Mouse (Mus musculus) gastrocnemius, postnatal 14 days (tissue): Measurements from ENCODE around the gene Smurf1. TPM values are rescaled to one million over a fixed set of nuclear protein-coding genes. Genes with fewer than 3 reads are reported as not detected.

ENCODE experiments used
- DNase-seq: peaks from one replicate; pipeline ENCODE4 v3.0.0; 2021; ENCODE audit warnings: mixed read lengths
- intact Hi-C: fragments of 180-260 bp; cut with DNase I; formaldehyde crosslinking; loops from one replicate; pipeline ENCODE4 v1.15.1; 2025; ENCODE audit warnings: low total_unique reads
- total RNA-seq, 2 experiments: library from RNA; stranded (reverse); gene quantifications; 2 replicates each; pipeline ENCODE4 v1.2.3; 2021

The Smurf1 gene
- total RNA-seq, 2 experiments from 2014 or later, result 11.0 to 13.1 TPM

- no peak for DNase-seq
- intact Hi-C loops, result no loop called here
These were observed 83.8 kb downstream of the Smurf1 start for GRCm38 (mm10) chr5:144881670-144882399.

- DNase-seq, result no peak
- intact Hi-C loops, result no loop called here
These were observed 88.6 kb downstream of the Smurf1 start for GRCm38 (mm10) chr5:144877021-144877420.

DNA sequence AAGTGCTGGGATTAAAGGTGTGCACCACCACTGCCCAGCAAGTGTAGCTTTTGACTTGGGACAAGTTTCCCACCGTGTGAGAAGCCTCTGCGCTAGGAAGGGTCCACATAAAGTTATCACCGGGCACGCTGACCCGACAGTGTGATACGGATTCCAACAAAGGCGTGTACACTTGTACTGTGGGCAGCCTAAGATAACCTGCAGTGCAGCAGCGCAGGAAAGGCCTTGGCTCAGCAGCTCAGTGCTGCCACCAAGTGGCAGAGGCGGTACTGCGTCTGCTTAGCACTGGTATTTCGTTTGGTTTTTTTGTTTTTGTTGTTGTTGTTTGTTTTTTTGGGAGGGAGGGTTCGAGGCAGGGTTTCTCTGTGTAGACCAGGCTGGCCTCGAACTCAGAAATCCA, 89.8 kb downstream of the Smurf1 start:
- peak; percentile 65 for DNase-seq
- intact Hi-C loops, result no loop called here

- intact Hi-C loops, result no loop called here
- no peak for DNase-seq
These were observed 90.4 kb downstream of the Smurf1 start for GRCm38 (mm10) chr5:144875227-144875626.

DNA sequence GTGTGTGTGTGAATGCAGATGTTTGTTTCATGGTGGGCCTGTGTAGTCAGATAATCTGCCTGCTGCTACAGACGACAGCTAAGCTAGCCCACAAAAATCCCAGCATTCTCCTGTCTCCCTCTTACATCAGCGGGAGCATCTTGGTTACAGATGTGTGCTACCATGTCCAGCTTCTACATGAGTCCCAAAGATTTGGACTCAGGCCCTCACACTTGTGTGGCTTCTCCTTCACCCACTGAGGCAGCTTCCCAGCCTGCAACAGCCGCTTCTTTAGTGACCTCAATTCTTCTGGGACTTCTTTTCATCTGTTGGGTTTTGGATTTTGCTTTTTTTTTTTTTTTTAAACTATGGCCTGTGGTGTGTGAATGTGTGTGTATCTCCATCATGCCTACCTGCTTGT, 92.8 kb downstream of the Smurf1 start:
- intact Hi-C loops, result no loop called here
- no peak for DNase-seq

GRCm38 (mm10) chr5:144872326-144872725, 93.3 kb downstream of the Smurf1 start:
- intact Hi-C loops, result no loop called here
- no peak for DNase-seq

- DNase-seq, result no peak
- intact Hi-C loops, result no loop called here
These were observed 93.9 kb downstream of the Smurf1 start for GRCm38 (mm10) chr5:144871775-144872174.

DNA sequence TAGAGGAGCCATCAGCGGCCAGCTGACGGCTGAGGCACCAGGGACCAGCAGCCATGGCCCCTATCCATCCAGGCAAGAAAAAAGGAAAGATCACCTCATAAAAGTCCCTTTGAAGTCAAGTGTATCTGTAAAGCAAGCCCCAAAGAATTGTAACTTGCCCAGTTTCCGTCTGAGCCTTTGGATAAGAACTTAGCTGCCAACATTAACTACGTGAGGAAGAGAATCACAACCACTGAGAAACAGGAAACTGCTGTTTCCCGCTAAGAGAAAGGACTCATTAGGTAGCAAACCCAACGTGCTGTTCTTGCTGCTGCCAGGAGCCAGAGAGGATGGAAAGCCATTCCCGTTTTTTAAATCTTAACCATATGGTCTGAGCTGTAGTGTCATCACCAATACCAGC, 94.9 kb downstream of the Smurf1 start:
- no peak for DNase-seq
- intact Hi-C loops, result no loop called here

DNA sequence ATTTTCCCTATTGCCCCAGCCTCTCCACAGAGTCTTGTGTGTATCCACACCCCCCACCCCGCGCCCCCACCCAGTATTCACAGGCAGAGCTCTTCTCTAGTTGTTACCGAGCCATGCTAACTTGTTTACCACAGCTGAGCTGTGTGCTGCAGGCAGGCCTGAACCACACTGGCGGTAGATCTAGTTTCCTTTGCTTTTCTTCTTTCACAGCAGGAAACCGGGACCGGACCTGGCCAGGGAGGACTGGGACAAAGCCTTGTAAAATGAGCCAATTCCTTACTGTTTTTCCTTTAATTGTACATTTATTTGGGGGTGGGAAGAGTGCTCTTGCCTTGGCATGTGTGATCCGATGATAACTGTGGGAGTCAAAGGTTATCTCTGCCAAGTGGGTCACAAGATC, 96.2 kb downstream of the Smurf1 start:
- no peak for DNase-seq
- intact Hi-C loops, result no loop called here

GRCm38 (mm10) chr5:144866923-144867322, 98.7 kb downstream of the Smurf1 start:
- no peak for DNase-seq
- intact Hi-C loops, result loop anchor here (2.0 kb wide), 1 partner anchor 122 kb away; no protein-coding TSS in a partner anchor

- intact Hi-C loops, result no loop called here
- no peak for DNase-seq
These were observed 104.7 kb downstream of the Smurf1 start for GRCm38 (mm10) chr5:144860913-144861312.

DNA sequence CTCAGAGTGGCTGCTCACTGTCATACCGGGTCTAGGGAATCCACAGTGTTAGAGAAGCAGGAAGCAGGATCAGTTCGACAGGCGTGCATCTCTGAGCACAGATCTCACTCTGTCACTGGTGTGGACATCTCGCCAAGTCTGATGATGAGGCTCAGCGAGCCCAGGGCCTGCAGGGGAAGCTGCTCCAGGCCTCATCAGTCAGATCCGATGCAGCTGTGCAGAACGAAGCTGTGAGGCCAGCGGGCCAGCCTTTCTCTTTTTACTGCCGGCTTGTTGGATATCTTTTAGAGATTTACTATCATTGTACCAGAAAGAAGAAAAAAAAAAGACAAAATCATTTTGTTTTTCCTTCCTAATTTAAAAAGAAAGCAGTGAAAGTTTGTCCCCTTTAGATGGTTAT, 106.4 kb downstream of the Smurf1 start:
- intact Hi-C loops, result no loop called here
- DNase-seq, result no peak

GRCm38 (mm10) chr5:144858527-144858926, 107.1 kb downstream of the Smurf1 start:
- intact Hi-C loops, result no loop called here
- no peak for DNase-seq

DNA sequence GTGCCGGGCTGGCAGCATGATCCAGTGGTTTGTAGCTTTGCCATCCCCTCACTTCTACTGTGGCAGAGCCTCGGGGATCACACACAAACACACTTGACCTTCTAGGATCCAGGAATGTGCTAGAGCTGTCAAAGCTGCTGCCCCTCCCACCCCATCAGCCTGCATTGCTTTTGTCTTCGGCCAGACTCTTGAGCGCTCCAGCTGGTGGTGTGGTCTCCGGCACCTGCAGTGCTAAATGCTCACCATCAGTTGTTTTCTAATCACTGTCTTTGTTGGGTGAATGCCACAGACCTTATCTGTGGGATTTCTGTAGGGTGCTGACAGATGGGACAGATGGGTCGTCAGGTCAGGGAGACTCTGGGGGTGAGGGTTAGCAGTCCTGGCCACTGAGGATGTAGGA, 109.7 kb downstream of the Smurf1 start:
- intact Hi-C loops, result no loop called here
- DNase-seq, result no peak

DNA sequence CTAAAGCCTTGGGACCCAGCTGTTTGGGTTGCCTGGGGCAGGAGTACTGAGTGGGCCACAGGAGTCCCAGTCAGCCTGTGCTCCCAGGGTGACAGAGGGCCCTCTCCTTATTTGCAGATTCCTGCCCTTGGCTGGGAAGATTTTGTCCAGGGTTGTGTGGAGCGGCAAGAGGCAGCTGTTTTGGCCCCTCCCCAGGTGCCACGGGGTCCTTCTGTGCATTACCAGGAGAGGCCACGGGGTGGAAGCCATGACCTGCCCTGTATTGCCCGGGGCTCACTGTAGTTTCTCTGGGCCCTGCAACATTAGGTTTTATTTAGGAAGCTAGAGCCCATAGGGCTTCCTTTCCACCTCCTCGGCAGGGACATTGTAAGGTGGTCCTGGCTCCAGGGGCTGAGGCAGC, 111.7 kb downstream of the Smurf1 start:
- intact Hi-C loops, result no loop called here
- DNase-seq, result no peak

DNA sequence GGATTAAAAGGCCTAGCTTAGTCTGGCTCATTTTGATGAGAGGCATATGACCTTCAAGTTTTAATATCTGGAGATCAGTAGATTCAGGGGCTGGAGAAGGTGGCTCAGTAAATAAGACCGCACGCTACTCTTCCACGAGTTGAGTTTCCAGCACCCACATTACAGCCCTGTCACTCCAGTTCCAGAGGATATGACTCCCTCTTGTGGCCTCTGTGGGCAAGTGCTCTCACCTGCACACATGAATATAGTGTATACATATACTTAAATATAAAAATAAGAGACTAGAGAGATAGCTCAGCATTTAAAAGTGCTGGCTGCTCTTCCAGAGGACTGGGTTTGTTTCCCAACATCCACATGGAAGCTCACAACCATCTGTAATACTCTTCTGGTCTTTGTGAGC, 113.8 kb downstream of the Smurf1 start:
- DNase-seq, result no peak
- intact Hi-C loops, result no loop called here

- intact Hi-C loops, result no loop called here
- no peak for DNase-seq
These were observed 115.7 kb downstream of the Smurf1 start for GRCm38 (mm10) chr5:144849932-144850331.

DNA sequence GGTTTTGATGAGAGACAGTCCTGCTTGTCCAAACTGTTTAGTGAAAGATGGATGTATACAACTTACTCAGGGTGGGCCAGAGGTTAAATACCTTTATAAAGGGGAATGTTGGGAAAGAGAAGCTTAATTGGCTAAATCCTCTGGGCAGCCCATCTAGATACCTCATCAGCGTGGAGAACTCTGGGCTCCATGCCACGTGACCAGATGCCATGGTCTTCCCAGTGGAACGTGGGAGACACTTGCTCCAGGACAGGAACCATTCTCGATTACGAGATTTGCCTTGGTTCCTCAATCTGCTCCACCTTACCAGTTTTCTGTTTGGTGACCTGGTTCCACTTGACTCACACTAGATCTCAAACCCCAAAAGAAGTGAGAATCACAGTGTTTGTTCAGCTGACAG, 116.9 kb downstream of the Smurf1 start:
- intact Hi-C loops, result no loop called here
- no peak for DNase-seq

- intact Hi-C loops, result no loop called here
These were observed 120.3 kb downstream of the Smurf1 start for GRCm38 (mm10) chr5:144845352-144845751.

DNA sequence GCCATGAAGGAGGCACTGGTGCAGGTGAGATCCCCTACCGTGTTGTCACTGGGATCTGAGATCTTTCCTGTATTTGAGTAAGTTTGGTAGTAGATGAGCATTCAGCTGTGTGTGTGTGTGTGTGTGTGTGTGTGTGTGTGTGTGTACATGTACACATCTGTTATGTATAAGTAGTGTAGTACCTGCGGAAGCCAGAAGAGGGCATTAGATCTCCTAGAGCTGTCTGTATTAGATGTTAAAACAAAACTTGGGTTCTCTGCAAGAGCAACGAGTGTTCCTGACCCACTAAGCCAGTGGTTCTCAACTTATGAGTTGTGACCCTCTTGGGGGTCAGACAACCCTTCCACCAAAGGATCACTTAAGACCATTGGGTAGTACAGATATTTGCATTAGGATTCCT, 129.5 kb downstream of the Smurf1 start:
- intact Hi-C loops, result no loop called here
- DNase-seq, result no peak

More at GRCm38 (mm10) chr5:144845352-144845751, 120.3 kb downstream of the Smurf1 start:
- no peak for DNase-seq

- intact Hi-C loops, result no loop called here
- DNase-seq, result no peak
These were observed 133.7 kb downstream of the Smurf1 start for GRCm38 (mm10) chr5:144831840-144832469.
